Mouse (Mus musculus) urinary bladder, postnatal 14 days (tissue): ENCODE data around the gene Tcta.
A peak's percentile ranks its signal among the peaks of the same experiment; 100 is the strongest.
"Not testable (repeated sequence)": the region's sequence is repeated elsewhere in the genome, so short reads cannot be mapped to it uniquely, and the experiment has no call there.

Source experiments
- DNase-seq: peaks from one replicate; pipeline ENCODE4 v3.0.0; 2021; ENCODE audit warnings: low spot score

Tcta gene

GRCm38 (mm10) chr9:108317572-108317971 lies 11.6 kb upstream of the Tcta start:
- DNase-seq, result no peak

- DNase-seq, result no peak
Observed at GRCm38 (mm10) chr9:108308141-108308540, 2.2 kb upstream of the Tcta start.

- no peak for DNase-seq
Observed at GRCm38 (mm10) chr9:108307021-108307807, 1.3 kb upstream of the Tcta start.

- peak; percentile 83 for DNase-seq
Observed at GRCm38 (mm10) chr9:108306571-108306980, 616 bp upstream of the Tcta start.

GRCm38 (mm10) chr9:108305170-108305569 lies 790 bp downstream of the Tcta start:
- DNase-seq, result no peak

- no peak for DNase-seq
Observed at GRCm38 (mm10) chr9:108304716-108305115, 1.2 kb downstream of the Tcta start.

GRCm38 (mm10) chr9:108301853-108302252 lies 4.1 kb downstream of the Tcta start:
- DNase-seq, result peak; percentile 57

- peak; percentile 71 for DNase-seq
Observed at GRCm38 (mm10) chr9:108296453-108297355, 9.3 kb downstream of the Tcta start, which contains the start of gene Amt. Gene Amt (plus strand): TSS chr9:108296853.

GRCm38 (mm10) chr9:108290773-108291172 lies 15.2 kb downstream of the Tcta start:
- no peak for DNase-seq

GRCm38 (mm10) chr9:108290016-108290750 lies 15.8 kb downstream of the Tcta start, which contains the start of gene Nicn1:
Gene Nicn1 (plus strand): TSS chr9:108290429.
- DNase-seq, result peak; percentile 90

GRCm38 (mm10) chr9:108289347-108289746 lies 16.6 kb downstream of the Tcta start:
- no peak for DNase-seq

GRCm38 (mm10) chr9:108287526-108288238 lies 18.3 kb downstream of the Tcta start:
- not testable (repeated sequence) for DNase-seq

GRCm38 (mm10) chr9:108284410-108284809 lies 21.6 kb downstream of the Tcta start:
- DNase-seq, result peak; percentile 83

GRCm38 (mm10) chr9:108280071-108280828 lies 25.7 kb downstream of the Tcta start:
- peak; percentile 76 for DNase-seq

- peak; percentile 57 for DNase-seq
Observed at GRCm38 (mm10) chr9:108278697-108279450, 27.1 kb downstream of the Tcta start.

GRCm38 (mm10) chr9:108275331-108275659 lies 30.7 kb downstream of the Tcta start:
- DNase-seq, result no peak

GRCm38 (mm10) chr9:108274476-108275330 lies 31.3 kb downstream of the Tcta start:
- no peak for DNase-seq

GRCm38 (mm10) chr9:108273485-108273884 lies 32.5 kb downstream of the Tcta start:
- DNase-seq, result no peak

- DNase-seq, result no peak
Observed at GRCm38 (mm10) chr9:108272691-108273090, 33.3 kb downstream of the Tcta start.
